Mouse (Mus musculus) G1E (cell line): Measurements from ENCODE around the gene Rnf150.

ENCODE experiments used
- CTCF ChIP-seq: IDR thresholded peaks from 2 replicates; pipeline ENCODE4 v1.5.1; 2012; ENCODE audit warnings: low read depth, low read length, inconsistent platforms, mixed read lengths
- GATA1 ChIP-seq: IDR thresholded peaks from 2 replicates; pipeline ENCODE4 v1.6.1; 2012; ENCODE audit warnings: borderline replicate concordance, low read length, inconsistent platforms, mixed read lengths
- GATA2 ChIP-seq: IDR thresholded peaks from 2 replicates; pipeline ENCODE4 v1.6.1; 2012; ENCODE audit warnings: low read depth, low read length, inconsistent platforms, borderline replicate concordance
- POLR2AphosphoS5 ChIP-seq: IDR thresholded peaks from 2 replicates; pipeline ENCODE4 v1.6.1; 2012; ENCODE audit warnings: low read depth, low read length, inconsistent platforms; ENCODE audit not compliant: insufficient replicate concordance
- TAL1 ChIP-seq: conservative IDR thresholded peaks from 2 replicates; pipeline ENCODE4 v1.6.1; 2012; ENCODE audit warnings: low read depth, low read length, inconsistent platforms, mixed read lengths

DNA sequence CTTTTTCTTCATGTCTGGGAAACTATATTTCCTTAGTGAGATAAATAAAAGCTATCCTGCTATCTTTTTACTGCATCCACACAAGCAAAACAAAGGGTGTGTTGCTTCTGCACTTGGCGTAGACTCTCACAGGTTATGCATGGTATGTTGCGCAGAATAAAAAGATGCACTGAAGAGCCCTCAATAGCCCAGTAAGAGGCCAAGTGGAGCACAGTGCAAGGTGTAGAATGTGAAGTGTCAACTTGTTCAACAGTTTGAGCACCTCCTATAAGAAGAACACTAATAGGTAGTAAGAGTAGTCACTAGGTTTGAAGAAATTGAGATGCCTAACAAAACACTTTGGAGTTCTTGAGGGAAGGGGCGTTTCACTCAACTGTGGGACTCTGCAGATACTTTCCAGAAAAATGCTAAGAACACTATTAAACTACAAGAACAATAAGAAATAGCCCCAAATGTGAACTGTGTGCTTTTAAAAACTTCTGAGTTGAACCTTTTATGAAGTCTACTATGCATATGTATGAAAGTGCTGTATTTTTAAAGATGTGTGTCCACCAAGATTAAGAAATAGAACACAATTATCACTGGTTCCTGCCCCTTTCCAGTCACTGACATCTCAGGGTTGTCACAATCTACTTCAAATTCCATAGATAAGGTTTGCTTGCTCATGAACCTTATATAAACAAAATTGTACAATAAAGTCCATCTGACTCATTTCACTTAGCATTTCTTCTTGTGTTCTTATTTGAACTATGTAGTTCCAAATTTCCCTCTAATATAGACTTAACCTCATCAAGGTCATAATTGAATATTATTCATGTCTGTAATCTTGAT lies 34.7 kb downstream of the Rnf150 start:
- no peak for TF ChIP-seq TAL1
- no peak for TF ChIP-seq CTCF
- TF ChIP-seq GATA1 = no peak
- TF ChIP-seq POLR2AphosphoS5 = no peak
- no peak for TF ChIP-seq GATA2
